Comparison of ENCODE assay signal across 8 mouse cellular contexts in the genomic region with DNA sequence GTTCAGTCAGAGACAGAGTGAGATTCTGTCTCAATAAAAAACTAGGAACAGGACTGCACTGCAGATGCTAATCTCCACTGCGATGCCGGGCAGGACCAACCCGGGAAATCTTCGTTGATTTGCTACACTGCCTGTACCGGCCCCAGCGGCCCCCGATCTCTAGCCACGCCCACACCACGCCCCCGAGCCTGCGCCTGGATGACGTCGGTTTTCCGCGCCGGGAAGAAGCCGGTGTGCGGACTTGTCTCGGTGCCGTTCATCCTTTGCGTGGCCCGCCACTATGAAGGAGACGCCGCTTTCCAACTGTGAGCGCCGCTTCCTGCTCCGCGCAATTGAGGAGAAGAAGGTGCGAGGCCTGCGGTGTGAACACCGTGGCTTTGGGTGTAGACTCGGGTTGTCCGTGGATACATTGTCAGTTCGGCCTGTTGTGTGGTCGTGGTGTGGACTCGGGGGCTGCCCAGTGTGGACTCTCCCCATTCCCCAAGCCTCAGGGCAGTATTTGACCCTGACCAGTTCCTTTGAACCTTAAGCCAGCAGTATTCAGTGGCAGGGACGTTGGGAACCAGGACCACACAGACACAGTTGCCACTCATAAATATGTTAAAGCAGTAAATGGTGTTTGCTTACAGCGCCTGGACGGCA. TPM values are rescaled to one million over a fixed set of nuclear protein-coding genes. Genes with fewer than 3 reads are reported as not detected.
DNase-seq lines count a peak whose midpoint lies in the region; ATAC-seq and TF ChIP-seq lines count a peak whose summit lies in the region.

Gene Exosc9 (plus strand): TSS at position 201 of the 642 bp plus-strand sequence.

- intact Hi-C loops in heart, postnatal 10 days (cut with DNase I) = loop anchor here (2.0 kb wide), 1 partner anchor 18 kb away; no protein-coding TSS in a partner anchor

- DNase-seq in c-Kit-positive CD71-positive TER-119-positive erythroid progenitor cells, embryonic 14.5 days (ENCODE audit: low spot score) = peak; percentile 78
- peak; percentile 95 to 97 for DNase-seq in heart, postnatal 10 days
- DNase-seq in layer of hippocampus, adult 11-12 months (ENCODE audit: low spot score) = peak; percentile 94
- DNase-seq in lung, adult 18-20 months = peak; percentile 93
- peak; percentile 93 for DNase-seq in testis, postnatal 14 days (ENCODE audit: low spot score)

- H3K4me1 ChIP-seq in E14TG2a.4 (replicated peaks; ENCODE audit: low read depth, low read length) = peaks cover 10% of the 10 kb centered on the region
- peaks cover 20% of the 10 kb centered on the region for H3K4me1 ChIP-seq in forebrain, embryonic 13.5 days
- H3K4me1 ChIP-seq in neural tube, embryonic 15.5 days = peaks cover 14% of the 10 kb centered on the region

- peak; percentile 98 for ATAC-seq in forebrain, embryonic 13.5 days
- peak; percentile 98 for ATAC-seq in neural tube, embryonic 15.5 days (ENCODE audit: low FRiP score)

- no peaks in the 10 kb centered on the region for H3K9me3 ChIP-seq in E14TG2a.4 (ENCODE audit: low read length)
- no peaks in the 10 kb centered on the region for H3K9me3 ChIP-seq in forebrain, embryonic 13.5 days (replicated peaks)
- H3K9me3 ChIP-seq in neural tube, embryonic 15.5 days (replicated peaks) = no peaks in the 10 kb centered on the region

- peak within 1 kb of the TSS; percentile 92 for H3K4me3 ChIP-seq in E14TG2a.4 (replicated peaks; ENCODE audit: low read length)
- peak within 1 kb of the TSS; percentile 87 for H3K4me3 ChIP-seq in forebrain, embryonic 13.5 days
- peak within 1 kb of the TSS; percentile 89 for H3K4me3 ChIP-seq in neural tube, embryonic 15.5 days (replicated peaks)

- peak within 1 kb of the TSS; percentile 75 for H3K27ac ChIP-seq in forebrain, embryonic 13.5 days
- H3K27ac ChIP-seq in neural tube, embryonic 15.5 days (replicated peaks) = peak within 1 kb of the TSS; percentile 79

- peak within 1 kb of the TSS; percentile 85 for H3K4me2 ChIP-seq in forebrain, embryonic 13.5 days
- peak within 1 kb of the TSS; percentile 74 for H3K4me2 ChIP-seq in neural tube, embryonic 15.5 days

- H3K27me3 ChIP-seq in E14TG2a.4 (ENCODE audit: insufficient read depth, low read length) = no peaks in the 10 kb centered on the region
- H3K27me3 ChIP-seq in forebrain, embryonic 13.5 days = no peaks in the 10 kb centered on the region
- H3K27me3 ChIP-seq in neural tube, embryonic 15.5 days (replicated peaks) = no peaks in the 10 kb centered on the region

- peaks cover 39% of the 10 kb centered on the region for H3K36me3 ChIP-seq in E14TG2a.4 (ENCODE audit: insufficient read depth, low read length)
- peaks cover 36% of the 10 kb centered on the region for H3K36me3 ChIP-seq in forebrain, embryonic 13.5 days (ENCODE audit: poor library complexity, severe bottlenecking)
- H3K36me3 ChIP-seq in neural tube, embryonic 15.5 days = peaks cover 31% of the 10 kb centered on the region

- WGBS in forebrain, embryonic 13.5 days = under 1% methylated on average over 39 of the region's 39 CpGs
- under 1% methylated on average over 39 of the region's 39 CpGs for WGBS in neural tube, embryonic 15.5 days

- no peak for TF ChIP-seq CTCF in E14TG2a.4 (conservative IDR thresholded peaks at IDR 0.05; ENCODE audit: low read length)

- peak within 1 kb of the TSS; percentile 84 for H3K9ac ChIP-seq in forebrain, embryonic 13.5 days
- peak within 1 kb of the TSS; percentile 78 for H3K9ac ChIP-seq in neural tube, embryonic 15.5 days (replicated peaks)

RNA-seq across cellular contexts. Expression of gene Exosc9, which starts in this region (rescaled TPM):
- polyA plus RNA-seq in forebrain, embryonic 13.5 days (2015; fragmentation: Nextera tagmentation; extraction: Ambion mirVana) = 86.9 and 95.8 TPM in 2 replicates
- 10 to 100 TPM; 23.9 to 27.1 TPM for total RNA-seq in heart, postnatal 10 days (2021)
- 74.0 and 78.9 TPM in 2 replicates for polyA plus RNA-seq in neural tube, embryonic 15.5 days (2015; fragmentation: Nextera tagmentation; extraction: Ambion mirVana)

Comparison
In these comparisons a context has a peak if more than half of its experiments do, and no peak if none do; other contexts are left out.
1. Peak in every context shown above with its lines: DNase-seq, ATAC-seq, H3K4me3 ChIP-seq and H3K27ac ChIP-seq.